Mouse (Mus musculus): ENCODE measurements around the gene Gm20388.

DNA sequence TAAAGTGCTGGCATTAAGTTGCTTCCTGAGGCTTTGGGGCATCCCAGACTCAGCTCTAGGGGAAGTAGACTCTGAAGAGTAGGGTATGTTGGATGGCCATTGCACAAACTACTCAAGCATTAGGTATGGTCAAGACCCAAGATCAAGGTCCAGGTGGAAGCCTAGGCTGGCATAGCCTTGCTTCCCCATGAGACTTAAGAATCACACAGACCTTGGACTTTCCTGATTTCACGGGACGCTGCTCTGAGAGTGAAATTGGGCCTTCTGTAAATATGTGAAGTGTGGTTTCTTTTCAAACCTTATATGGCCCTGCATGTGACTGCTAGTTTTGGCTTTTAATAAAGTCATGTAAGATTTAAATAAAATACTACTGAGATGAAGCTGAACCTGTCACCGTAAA lies 2662.1 kb downstream of the Gm20388 start:
- TF ChIP-seq CTCF (IDR thresholded peaks at IDR 0.05; ENCODE audit: borderline replicate concordance, insufficient read depth, low read depth, low read length) (no peak), POLR2A (IDR thresholded peaks at IDR 0.05; ENCODE audit: borderline replicate concordance, insufficient read depth, low read length) (no peak)
